Mouse (Mus musculus): ENCODE measurements around the gene Baz1b.
"Not testable (repeated sequence)": the region's sequence is repeated elsewhere in the genome, so short reads cannot be mapped to it uniquely, and the experiment has no call there.

Baz1b gene

DNA sequence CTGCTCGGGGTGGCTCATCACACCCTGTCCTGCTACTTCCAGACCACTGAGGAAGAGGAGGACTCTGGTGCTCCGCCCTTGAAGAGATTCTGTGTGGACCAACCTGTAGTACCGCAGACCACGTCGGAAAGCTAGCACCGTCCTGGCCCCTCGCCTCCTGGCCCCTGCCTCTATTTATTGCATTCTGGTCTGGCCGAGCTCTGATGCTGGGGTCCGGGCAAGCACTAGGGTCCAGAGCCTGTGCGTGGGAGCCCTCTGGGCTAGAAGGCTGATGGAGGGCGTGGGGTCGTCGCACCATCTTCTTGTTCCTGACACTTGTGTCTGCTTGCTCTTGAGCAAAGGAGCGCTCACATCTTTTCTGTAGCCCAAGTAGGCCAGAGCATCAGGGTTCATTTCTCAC is 6.3 kb upstream of the Baz1b start:
- no peak for DNase-seq

DNA sequence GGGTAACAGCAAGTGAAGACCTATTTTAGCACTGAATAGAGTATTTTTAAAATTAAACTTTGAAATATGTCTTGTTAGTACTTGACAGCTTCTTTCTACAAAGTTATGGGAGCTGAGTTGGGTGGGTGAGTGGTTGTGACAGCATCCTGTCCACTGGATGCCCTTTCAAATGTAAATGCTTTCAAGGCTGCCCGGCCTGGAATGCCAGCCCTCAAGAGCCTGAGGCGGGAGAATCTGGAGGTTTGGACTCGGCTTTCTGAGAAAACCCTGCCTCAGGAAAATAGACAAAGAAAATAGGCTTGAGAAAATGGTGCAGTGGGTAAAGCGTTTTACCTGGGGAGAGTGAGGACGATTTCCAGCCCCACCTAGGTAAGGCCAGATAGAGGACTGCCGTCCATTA is 5.3 kb upstream of the Baz1b start:
- no peak for DNase-seq

DNA sequence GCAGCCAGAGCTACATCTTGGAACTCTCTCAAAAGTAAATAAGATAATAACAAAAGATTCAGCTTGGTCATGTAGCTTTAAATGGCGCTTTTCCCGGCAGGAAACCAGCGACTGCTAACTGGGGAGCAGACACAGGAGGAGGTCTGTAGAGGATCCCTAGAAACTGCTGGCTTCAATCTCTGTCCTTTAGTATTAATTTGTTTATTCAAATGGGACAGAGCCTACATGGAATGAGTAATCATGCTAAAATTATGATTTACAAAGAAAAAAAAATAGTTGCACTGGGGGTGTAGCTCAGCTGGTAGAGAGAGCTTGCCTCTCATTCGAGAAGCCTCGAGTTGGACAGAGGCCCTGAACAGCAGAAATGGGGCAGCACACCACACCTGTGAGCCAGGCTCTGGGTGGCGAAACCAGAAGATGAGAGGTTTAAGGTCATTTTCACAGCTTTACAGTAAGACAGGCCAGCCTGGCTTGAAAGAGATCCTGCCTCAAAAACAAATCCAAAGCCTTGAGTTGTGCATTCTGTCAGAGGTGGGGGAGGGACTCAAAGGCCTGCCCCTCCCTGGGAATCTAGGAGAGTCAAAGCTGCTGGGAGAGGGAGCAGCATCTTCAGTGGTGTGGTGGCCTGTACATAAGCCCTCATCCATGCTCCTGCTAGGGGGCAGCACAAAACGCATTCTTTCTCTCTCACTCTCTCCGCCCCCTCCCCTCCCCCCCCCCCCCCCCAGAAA is 3.8 kb upstream of the Baz1b start:
- DNase-seq: peak; percentile 38

DNA sequence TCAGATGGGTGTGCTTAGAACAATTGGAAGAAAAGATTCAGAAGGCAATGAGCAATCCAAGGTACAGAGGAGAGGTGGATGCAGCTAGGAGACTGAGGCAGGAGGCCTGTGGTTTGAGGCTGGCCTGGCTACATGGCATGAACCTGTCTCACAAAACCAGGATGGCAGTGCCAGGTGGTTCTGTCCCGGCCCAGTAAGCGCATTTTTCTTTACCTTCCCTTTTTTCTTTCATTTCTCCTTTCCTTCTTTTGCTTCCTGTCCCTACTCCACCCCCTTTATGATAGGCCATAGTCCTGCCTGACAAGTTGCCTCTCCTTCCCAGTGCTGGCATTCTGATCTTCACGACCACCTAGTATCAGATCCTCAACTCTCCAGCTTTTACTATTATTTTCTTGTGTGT is 2.0 kb upstream of the Baz1b start:
- no peak for DNase-seq

DNA sequence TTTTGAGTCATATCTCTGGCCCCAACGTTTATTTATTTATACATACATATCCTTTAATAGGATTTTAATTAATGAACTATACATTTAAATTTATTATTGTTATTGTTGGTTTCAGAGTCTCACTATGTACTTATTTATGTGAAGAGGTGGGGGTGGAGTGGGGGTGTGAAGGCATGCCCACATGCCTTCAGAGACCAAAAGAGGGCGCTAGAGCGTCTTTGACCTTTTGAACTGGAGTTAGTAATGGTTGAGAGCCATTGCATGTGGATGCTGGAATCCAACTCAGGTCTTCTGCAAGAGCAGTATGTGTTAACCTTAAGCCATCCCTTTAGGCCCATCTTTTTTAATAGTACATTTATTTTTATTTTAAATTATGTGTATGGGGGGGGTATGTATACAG is 1.5 kb upstream of the Baz1b start:
- DNase-seq: no peak

DNA sequence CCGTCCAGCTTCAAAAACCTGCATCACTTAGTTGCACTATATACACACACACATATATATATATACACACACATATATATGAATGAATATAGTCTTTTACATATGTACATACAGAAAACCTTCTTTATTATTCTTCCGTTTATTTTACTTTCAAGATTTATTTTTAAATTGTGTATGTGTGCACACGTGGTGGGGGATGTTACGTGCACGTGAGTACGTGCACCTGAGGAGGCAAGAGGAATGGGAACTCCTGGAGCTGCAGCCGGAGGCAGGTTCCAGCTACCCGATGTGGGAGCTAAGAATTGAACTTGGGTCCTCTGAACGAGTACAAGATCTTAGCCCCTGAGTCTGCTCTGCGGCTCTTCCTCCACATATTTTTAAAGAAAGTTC is 838 bp upstream of the Baz1b start:
- no peak for DNase-seq

DNA sequence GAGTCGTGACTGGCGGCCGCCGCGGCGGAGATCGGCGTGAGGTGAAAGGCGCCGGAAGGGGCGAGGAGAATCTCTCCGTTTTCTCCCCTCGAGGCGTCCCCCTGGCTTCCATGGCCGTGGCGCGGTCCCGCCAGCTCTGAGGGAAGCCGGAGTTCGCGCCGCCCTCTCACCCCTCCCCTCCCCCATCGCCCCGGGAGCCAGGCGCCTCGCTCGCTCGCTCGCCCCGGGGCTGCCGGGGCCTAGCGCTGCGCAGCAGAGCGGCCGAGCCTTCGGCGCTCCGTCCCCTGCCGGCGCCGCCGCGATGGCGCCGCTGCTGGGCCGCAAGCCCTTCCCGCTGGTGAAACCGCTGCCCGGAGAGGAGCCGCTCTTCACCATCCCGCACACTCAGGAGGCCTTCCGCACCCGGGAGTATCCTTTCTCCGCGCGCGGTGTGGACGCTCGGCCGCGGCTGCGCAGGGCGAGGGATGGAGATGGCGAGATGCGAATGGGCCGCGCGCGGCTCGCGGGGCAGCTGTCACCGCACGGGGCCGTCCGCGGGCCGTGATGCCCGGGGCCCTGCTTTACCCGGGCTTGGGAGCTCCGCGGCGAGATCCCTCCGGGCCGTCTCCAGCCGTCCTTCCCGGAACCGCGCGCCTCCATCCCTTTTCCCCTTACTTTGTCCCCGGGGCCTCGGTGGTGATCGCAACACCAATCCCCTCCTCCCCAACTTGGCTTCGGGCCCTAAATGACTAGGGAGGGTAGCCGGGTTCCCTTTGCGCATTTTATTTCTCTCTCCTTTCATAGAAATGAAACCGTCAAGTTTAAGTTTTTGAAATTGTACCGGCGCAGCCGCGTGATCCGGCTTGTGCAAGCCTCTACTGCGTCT is 517 bp downstream of the Baz1b start:
- no peak for DNase-seq

DNA sequence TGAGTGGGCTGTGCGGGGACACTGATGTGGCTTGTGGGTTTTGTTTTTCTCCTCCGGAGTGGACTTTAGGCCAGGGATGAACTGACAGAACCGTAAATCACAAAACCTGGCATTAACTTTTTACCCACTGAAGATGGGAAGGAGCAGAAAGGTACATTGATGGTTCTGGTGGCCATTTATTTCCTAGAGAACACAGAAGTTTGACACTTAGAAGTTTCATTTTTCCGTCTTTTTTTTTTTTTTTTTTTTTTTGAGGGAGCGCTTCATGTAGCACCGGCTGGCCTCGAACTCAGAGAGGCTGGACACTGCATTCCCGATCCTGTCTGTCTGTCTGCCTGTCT is 1.1 kb downstream of the Baz1b start:
- no peak for DNase-seq

DNA sequence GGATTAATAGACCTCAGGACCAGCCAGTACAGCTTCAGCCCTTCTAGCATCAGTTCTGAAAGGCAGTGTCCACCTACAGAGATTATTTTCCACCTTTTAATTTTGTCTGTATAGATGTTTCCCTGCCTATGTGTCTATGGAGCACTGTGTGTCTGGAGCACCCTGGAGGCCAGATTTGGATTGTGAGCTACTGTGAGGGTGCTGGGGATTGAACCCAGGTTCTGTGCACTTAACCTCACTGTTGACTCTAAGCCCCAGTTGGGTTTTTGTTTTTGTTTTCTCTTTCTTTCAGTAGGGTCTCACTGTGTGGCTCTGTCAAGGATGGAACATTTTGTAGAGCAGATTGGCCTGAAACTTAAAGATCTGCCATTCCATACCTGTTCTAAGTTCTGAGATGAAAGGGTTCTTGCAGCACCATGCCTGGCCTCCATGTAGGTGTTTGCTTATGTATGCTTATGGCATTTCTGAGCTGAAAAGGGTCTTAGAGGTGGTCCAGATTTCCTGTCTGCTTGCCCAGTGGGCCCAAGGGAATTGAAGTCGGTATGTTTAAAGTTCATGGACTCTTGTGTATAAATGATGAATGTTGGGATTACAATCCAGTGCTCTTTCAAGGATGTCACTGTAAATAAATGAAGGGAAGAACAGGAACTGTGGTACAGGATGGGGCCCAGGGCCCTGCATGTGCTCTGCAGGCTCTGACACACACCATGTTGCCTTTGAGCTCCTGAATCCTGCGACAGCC is 2.4 kb downstream of the Baz1b start:
- DNase-seq: no peak

DNA sequence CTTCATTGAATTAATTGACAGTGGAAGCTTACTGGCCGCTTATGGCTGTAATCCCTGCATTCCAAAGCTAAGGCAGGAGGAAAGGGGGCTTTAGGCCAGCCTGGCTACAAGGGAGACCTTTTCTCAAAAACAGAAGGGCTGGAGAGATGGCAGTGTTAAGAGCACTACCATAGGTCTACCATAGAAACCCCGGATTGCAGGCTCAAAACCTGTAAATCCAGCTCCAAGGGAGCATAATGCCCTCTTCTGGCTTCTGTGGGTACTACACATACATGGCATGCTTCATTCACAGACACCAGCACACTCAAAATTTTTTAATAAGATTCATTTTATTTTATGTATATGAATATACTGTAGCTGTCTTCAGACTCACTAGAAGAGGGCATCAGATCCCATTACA is 4.6 kb downstream of the Baz1b start:
- peak; percentile 79 for DNase-seq

DNA sequence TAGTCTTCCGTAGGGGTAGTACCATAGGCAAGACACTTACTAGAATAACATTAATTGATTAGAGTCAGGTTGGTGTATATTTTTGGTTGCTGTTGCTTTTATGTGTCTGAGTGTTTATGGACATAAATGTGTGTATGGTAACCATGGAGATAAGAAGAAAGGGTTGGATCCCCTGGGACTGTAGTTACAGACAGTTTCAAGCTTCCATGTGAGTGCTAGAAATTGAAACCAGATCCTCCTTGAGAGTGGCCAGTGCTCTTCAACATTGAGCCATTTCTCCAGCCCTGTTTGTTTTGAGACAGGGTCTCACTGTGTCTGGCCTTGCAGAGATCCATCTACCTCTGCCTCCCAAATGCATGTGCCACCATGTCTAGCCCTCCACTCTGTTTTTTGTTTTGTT is 5.4 kb downstream of the Baz1b start:
- DNase-seq: no peak

DNA sequence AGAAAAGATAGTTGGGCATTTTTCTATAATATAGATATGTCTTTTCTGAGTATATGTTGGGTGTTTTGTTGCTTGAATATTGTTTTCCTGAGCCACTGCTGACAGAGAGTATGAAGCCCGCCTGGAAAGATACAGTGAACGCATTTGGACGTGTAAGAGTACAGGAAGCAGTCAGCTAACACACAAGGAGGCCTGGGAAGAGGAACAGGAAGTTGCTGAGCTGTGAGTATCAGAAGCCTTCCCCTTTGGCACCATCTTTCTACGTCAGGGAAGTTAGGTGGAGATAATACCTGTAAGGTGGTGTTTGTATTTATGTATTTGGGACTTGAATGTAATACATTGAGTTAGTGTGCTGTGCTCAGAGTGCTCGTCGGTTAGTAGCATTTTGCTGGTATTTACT is 9.3 kb downstream of the Baz1b start:
- DNase-seq: no peak

DNA sequence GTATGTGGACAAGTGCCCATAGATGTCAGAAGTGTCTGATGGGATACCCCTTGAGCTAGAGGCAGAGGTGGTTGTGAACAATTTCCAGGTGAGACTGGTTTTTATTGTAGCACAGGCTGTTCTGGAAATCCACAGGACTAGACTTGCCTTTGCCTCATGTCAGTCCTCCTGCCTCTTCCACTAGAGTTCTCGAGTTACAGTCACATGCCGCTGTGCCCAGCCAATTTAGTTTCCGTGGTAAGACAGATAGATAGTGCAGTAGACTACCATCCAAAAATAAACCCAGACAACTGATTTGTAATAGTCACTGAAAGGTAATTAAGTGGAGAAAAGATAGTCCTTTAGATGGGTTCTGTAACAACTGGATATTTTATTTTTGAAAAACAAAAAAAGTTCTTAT is 15.7 kb downstream of the Baz1b start:
- no peak for DNase-seq

DNA sequence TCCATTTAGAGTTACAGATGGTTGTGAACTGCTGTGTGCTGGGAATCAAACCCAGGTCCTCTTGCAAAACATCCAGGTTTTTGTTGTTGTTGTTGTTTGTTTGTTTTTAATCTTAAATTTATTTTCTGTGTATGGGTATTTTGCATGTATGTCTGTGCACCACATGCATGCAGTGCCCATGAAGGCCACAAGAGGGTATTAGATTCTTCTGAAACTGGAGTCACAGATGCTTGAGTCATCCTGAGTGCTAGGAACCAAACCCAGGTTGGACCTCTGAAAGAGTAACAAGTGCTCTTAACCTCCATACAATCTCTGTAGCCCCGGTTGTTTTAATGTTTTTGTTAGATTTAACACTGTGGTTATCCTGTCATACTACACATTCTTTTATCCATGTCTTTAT is 21.1 kb downstream of the Baz1b start:
- DNase-seq: no peak

DNA sequence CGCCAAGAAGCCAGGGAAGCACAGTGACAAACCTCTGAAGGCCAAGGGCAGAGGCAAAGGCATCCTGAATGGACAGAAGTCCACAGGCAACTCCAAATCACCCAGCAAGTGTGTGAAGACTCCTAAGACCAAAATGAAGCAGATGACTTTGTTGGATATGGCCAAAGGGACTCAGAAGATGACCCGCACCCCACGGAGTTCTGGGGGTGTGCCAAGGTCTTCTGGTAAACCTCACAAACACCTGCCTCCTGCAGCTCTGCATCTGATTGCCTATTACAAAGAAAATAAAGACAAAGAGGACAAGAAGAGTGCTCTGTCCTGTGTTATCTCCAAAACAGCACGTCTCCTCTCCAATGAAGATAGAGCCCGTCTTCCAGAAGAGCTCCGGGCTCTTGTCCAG is 29.8 kb downstream of the Baz1b start:
- DNase-seq: no peak

DNA sequence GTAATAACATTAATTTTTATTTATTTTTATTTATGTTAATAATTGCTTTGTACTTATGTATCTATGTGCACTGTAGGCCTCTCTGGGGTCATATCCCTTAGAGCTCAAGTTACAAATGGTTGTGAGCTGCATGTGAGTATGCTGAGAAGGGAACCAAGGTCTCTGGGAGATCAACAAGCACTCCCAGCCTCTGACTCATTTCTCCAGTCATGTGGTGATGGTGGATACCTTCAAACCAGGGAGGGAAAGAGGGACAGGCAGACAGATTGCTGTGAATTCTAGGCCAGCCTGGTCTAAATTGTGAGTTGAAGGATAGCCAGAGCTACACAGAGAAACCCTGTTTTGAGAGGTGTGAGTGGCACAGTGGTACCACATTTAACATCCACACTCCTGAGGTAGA is 33.9 kb downstream of the Baz1b start:
- no peak for DNase-seq

DNA sequence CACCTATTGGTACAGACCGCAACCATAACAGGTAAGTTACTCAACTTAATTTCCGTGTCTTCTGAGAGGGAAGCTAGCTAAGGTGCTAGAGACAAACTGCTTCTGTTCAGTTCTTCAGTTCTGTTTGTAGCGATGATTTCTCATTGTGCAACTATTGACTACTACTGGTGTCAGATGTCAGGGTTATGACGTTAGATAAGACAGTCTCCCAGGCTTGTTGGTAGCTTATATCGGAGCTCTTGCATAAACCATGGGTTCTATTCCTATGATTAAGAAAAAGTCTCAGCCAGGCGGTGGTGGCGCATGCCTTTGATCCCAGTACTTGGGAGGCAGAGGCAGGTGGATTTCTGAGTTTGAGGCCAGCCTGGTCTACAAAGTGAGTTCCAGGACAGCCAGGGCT is 35.0 kb downstream of the Baz1b start:
- no peak for DNase-seq

DNA sequence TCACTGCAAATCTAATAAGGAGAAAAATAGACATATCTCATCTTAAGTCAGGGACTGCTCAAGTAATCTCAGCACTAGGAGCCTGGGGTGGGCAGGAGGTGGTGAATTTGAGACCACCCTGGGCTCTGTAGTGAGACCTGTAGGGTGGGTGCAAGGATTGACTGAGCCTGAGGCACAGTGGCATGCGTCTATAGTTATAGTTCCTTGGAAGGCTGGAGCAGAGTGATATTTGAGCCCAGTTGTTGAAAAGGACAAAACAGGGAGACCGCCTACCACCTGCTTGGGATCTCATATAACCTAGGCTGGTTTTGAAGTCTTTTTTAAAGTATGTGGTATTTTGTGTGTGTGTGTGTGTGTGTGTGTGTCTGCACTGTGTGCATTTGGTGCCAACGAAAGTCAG is 37.1 kb downstream of the Baz1b start:
- DNase-seq: no peak

DNA sequence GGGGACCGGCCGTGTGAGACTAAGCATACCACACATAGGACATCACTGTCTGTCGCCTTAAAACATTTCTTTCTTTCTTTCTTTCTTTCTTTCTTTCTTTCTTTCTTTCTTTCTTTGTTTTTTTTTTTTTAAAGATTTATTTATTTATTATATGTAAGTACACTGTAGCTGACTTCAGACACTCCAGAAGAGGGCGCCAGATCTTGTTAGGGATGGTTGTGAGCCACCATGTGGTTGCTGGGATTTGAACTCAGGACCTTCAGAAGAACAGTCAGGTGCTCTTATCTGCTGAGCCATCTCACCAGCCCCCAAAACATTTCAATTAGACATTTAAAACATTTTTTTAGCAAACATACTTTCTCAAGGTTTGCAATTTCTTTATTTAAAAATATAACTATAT is 38.8 kb downstream of the Baz1b start:
- DNase-seq: not testable (repeated sequence)

DNA sequence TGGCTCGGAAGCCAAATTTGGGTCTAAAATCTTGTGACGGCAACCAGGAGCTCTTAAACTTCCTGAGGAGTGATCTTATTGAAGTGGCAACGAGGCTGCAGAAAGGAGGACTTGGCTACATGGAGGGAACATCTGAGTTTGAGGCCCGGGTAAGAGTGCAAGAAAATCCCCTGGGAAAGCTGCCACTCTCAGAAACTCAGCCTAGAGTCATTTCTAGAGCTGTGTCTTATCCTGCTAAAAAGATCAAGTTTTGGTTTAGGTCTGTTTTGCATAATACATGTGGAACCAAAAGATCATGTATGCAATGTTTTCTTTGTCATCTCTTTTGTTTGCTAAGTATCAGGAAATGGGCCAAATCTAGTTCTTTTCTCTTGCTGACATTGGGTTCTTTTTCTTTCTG is 43.1 kb downstream of the Baz1b start:
- no peak for DNase-seq

DNA sequence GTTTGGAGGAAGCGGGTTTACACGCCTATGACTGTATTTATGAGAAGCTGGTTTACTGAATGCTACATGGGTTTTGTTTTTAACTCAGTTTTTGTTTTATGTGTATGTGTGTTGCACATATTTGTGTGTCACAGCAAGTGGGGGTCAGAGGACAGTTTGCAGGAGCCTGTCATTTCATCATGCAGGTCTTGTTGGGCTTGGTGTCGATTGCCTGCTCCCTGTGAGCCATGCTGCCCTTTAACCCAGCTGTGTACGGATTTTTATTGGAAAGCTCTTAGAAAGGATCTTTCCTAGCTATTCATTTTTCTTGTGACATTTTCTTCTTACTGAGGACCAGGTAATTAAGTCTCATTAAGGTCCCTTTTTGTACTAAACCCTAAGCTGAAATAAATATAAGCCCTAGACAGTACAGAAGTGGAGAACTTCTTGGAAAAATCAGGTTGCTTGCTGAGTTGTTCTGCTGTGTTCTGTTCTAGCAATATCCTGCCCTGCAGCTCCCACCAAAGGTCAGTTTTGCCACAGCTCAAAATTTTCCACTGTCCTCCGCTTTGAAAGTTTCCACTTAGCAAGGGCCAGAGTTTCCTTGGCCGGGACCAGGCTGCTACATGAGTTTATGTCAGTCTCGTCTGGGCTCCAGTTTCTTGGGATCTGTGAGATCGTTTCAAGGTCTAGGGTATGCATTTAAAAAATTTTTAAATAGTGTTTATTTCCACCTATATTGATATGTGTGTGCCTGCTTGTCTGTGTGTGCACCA is 46.3 kb downstream of the Baz1b start:
- peak; percentile 57 for DNase-seq

DNA sequence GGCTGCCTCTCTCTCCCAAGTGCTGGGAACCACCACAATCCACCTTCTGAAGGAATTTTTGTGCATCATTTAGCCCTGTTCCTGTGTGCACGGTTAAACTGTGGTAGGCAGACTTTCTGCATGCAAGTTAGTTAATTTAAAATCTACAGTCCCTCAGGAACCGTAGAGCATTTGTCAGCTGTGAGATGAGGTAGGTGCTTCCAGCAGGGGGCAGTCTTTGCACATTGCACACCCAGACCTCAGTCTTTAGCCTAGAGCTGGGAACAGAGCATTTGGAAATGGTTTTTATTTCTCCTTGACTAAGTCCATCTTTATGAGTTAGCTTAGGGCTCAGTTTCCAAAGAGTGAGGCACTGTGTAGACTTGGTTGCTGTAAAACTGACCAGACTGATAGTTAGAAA is 49.5 kb downstream of the Baz1b start:
- DNase-seq: peak; percentile 66

DNA sequence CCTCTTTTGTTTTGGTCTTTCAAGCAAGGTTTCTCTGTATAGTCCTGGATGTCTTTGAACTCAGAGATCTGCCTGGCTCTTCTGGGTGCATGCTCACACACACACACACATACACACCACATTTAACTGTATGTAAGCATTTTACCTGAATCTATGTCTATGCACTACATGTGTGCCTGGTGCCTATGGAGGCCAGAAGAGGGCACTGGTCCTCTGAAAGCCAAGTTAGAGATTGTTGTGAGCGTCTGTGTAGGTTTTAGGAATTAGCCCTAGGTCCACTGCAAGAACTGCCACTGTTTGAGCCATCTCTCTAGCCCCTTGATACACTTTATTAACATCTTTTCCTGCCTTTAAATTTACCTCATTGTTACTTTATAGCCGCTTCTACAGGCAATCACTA is 51.8 kb downstream of the Baz1b start:
- no peak for DNase-seq
